Comparison of ENCODE assay signal across 19 mouse cellular contexts in genomic region chr19:5547471-5548056, GRCm38 (mm10). TPM values are rescaled to one million over a fixed set of nuclear protein-coding genes. Genes with fewer than 3 reads are reported as not detected.
"Had no signal": no experiment of that assay in that cellular context is flagged by ENCODE, and none has a peak within 500 bp of the region (broad histone marks: within the 10 kb centered on the region; RNA-seq: fewer than 3 reads in every experiment).

No protein-coding gene starts in this region.

- H3K9ac ChIP-seq: liver, embryonic 15.5 days; liver, postnatal 0 days; midbrain, embryonic 13.5 days; midbrain, embryonic 15.5 days; neural tube, embryonic 12.5 days; stomach, embryonic 15.5 days had no signal

- H3K27me3 ChIP-seq: midbrain, embryonic 13.5 days; midbrain, embryonic 15.5 days; stomach, embryonic 15.5 days had no signal

- H3K9me3 ChIP-seq: liver, embryonic 15.5 days; megakaryocyte, embryonic 14.5 days; midbrain, embryonic 13.5 days; midbrain, embryonic 15.5 days; neural tube, embryonic 12.5 days; stomach, embryonic 15.5 days had no signal

- H3K4me3 ChIP-seq: liver, embryonic 15.5 days; megakaryocyte, embryonic 14.5 days; midbrain, embryonic 13.5 days; midbrain, embryonic 15.5 days; neural tube, embryonic 12.5 days; stomach, embryonic 15.5 days had no signal

- H3K4me2 ChIP-seq: liver, embryonic 15.5 days; midbrain, embryonic 11.5 days; midbrain, embryonic 13.5 days; midbrain, embryonic 15.5 days; neural tube, embryonic 12.5 days; stomach, embryonic 15.5 days had no signal

- DNase-seq: liver, postnatal 0 days; lung, postnatal 10 days; right cerebral cortex, postnatal 14 days; thymus, adult 2 months; thymus, postnatal 25 days; thymus, postnatal 4 days had no signal

- H3K4me1 ChIP-seq: liver, embryonic 15.5 days; midbrain, embryonic 13.5 days; midbrain, embryonic 15.5 days; neural tube, embryonic 12.5 days; stomach, embryonic 15.5 days had no signal

- H3K27ac ChIP-seq: liver, embryonic 15.5 days; macrophage; midbrain, embryonic 13.5 days; midbrain, embryonic 15.5 days; neural tube, embryonic 12.5 days; stomach, embryonic 15.5 days; stomach, postnatal 0 days had no signal

- ATAC-seq: liver, postnatal 0 days; midbrain, embryonic 13.5 days; midbrain, embryonic 15.5 days had no signal

- H3K36me3 ChIP-seq: liver, embryonic 15.5 days; midbrain, embryonic 13.5 days; midbrain, embryonic 15.5 days; neural tube, embryonic 12.5 days had no signal

RNA-seq across cellular contexts. Expression of gene Ovol1, which starts 12.9 kb away (rescaled TPM):
- total RNA-seq: megakaryocyte progenitor cell, adult 5-6 weeks; monocyte, adult 5-6 weeks had no signal
- polyA plus RNA-seq: liver, embryonic 15.5 days; midbrain, embryonic 13.5 days; neural tube, embryonic 14.5 days had no signal

RNA-seq across cellular contexts. Expression of gene 1700020D05Rik, which starts 44.0 kb away (rescaled TPM):
- polyA plus RNA-seq: liver, postnatal 0 days; lung, embryonic 16.5 days; midbrain, embryonic 11.5 days; midbrain, embryonic 15.5 days; stomach, embryonic 15.5 days; stomach, postnatal 0 days had no signal
